In genomic region chr1:159524051-159524549, GRCm38 (mm10) we compare ENCODE assay signal across 9 mouse cellular contexts. TPM values are rescaled to one million over a fixed set of nuclear protein-coding genes. Genes with fewer than 3 reads are reported as not detected.
DNase-seq lines count a peak whose midpoint lies in the region; ATAC-seq and TF ChIP-seq lines count a peak whose summit lies in the region.
"Had no signal": no experiment of that assay in that cellular context is flagged by ENCODE, and none has a peak within 500 bp of the region (broad histone marks: within the 10 kb centered on the region; RNA-seq: fewer than 3 reads in every experiment).

No protein-coding gene starts in this region.

- TF ChIP-seq CTCF in liver, embryonic 14.5 days (IDR thresholded peaks at IDR 0.05; ENCODE audit: low read depth): no peak

- no peak overlapping the region for H3K4me3 ChIP-seq in liver, embryonic 14.5 days (ENCODE audit: insufficient read depth in 1 of 2, low read depth in 2 of 2, low read length in 2 of 2)
- peak overlapping the region; percentile 24 for H3K4me3 ChIP-seq in neural tube, embryonic 14.5 days (ENCODE audit: low read depth, low read length)

- ATAC-seq in granulocyte monocyte progenitor cell, adult 5-6 weeks (replicated peaks; ENCODE audit: poor library complexity, severe bottlenecking): peak; percentile 67
- no peak for ATAC-seq in liver, embryonic 14.5 days (ENCODE audit: insufficient read depth)
- ATAC-seq in neural tube, embryonic 14.5 days (ENCODE audit: low read depth): peak; percentile 92

- peak; percentile 19 for DNase-seq in 3134 (ENCODE audit: extremely low read depth, insufficient read length, low spot score)
- peak; percentile 59 to 63 for DNase-seq in adrenal gland, adult 18-20 months (ENCODE audit: low spot score in 2 of 2)
- DNase-seq in embryo, embryonic 10.5 days (ENCODE audit: low spot score): peak; percentile 95
- peak; percentile 91 for DNase-seq in kidney, postnatal 10 days
- DNase-seq in liver, embryonic 14.5 days (ENCODE audit: low read depth in 3 of 3, low spot score in 3 of 3): peak; percentile 17 to 31 (median 26)
- DNase-seq in urinary bladder, postnatal 10 days (ENCODE audit: low spot score): peak; percentile 22

- H3K9ac ChIP-seq in liver, embryonic 14.5 days (replicated peaks): no peak overlapping the region
- peak overlapping the region; percentile 26; the same call in 1 of the 2 replicates for H3K9ac ChIP-seq in neural tube, embryonic 14.5 days (replicated peaks; ENCODE audit: low read depth, low read length)

- H3K36me3 ChIP-seq in liver, embryonic 14.5 days (replicated peaks; ENCODE audit: control insufficient read depth, insufficient read depth, low read depth): no peaks in the 10 kb centered on the region
- no peaks in the 10 kb centered on the region for H3K36me3 ChIP-seq in neural tube, embryonic 14.5 days (ENCODE audit: control insufficient read depth, insufficient read depth, low read length)

- H3K4me2 ChIP-seq in liver, embryonic 14.5 days (ENCODE audit: low read depth): no peak overlapping the region
- H3K4me2 ChIP-seq in neural tube, embryonic 14.5 days (ENCODE audit: low read depth, low read length): peak overlapping the region; percentile 32

- no peak for TF ChIP-seq EP300 in liver, embryonic 14.5 days (IDR thresholded peaks at IDR 0.05; ENCODE audit: low read depth)

- H3K27me3 ChIP-seq in liver, embryonic 14.5 days (ENCODE audit: control insufficient read depth, insufficient read depth, low read length): no peaks in the 10 kb centered on the region
- H3K27me3 ChIP-seq in neural tube, embryonic 14.5 days (ENCODE audit: control insufficient read depth, insufficient read depth, low read length): no peaks in the 10 kb centered on the region

- no peaks in the 10 kb centered on the region for H3K9me3 ChIP-seq in liver, embryonic 14.5 days (ENCODE audit: control insufficient read depth, low read length)
- H3K9me3 ChIP-seq in neural tube, embryonic 14.5 days (ENCODE audit: control insufficient read depth, low read length): no peaks in the 10 kb centered on the region

- H3K27ac ChIP-seq in liver, embryonic 14.5 days: no peak overlapping the region
- H3K27ac ChIP-seq in neural tube, embryonic 14.5 days (ENCODE audit: low read depth, low read length): peak overlapping the region; percentile 6; the same call in 1 of the 2 replicates

- H3K4me1 ChIP-seq in liver, embryonic 14.5 days (replicated peaks; ENCODE audit: control insufficient read depth in 2 of 2, insufficient read depth in 2 of 2, low read length in 1 of 2): no peaks in the 10 kb centered on the region
- no peaks in the 10 kb centered on the region; the same call in 1 of the 2 replicates for H3K4me1 ChIP-seq in neural tube, embryonic 14.5 days (ENCODE audit: control insufficient read depth, insufficient read depth, low read length)

- 3% methylated on average over 18 of the region's 18 CpGs for WGBS in liver, embryonic 14.5 days (ENCODE audit: insufficient replicate concordance)
- WGBS in neural tube, embryonic 14.5 days: 0% methylated on average over 18 of the region's 18 CpGs

RNA-seq across cellular contexts. Expression of gene Tnr, which starts 0.5 kb away (rescaled TPM):
- total RNA-seq in adrenal gland, adult 18-20 months (2021): 1 to 10 TPM; 4.8 to 8.4 TPM
- total RNA-seq in granulocyte monocyte progenitor cell, adult 5-6 weeks (2014; fragmentation: Nextera tagmentation): not detected in 2 replicates
- not detected in 2 replicates for total RNA-seq in granulocyte monocyte progenitor cell, adult 5-6 weeks (2017)
- 0.01 and 0.02 TPM in 2 replicates for polyA plus RNA-seq in liver, embryonic 14.5 days (2012; rRNA removed)
- 0.03 and 0.06 TPM in 2 replicates for polyA plus RNA-seq in liver, embryonic 14.5 days (2014; fragmentation: Nextera tagmentation; extraction: Ambion mirVana)
- polyA plus RNA-seq in neural tube, embryonic 14.5 days (2014; fragmentation: Nextera tagmentation; extraction: Ambion mirVana): 4.1 and 6.6 TPM in 2 replicates
- polyA plus RNA-seq: spleen, adult 2 months had no signal

Comparison
In these comparisons a context has a peak if more than half of its experiments do, and no peak if none do; other contexts are left out.
1. DNase-seq: peak in every context shown above with its lines; median percentile 95 in embryo, embryonic 10.5 days; 91 in kidney, postnatal 10 days; 61 in adrenal gland, adult 18-20 months; 26 in liver, embryonic 14.5 days; 22 in urinary bladder, postnatal 10 days; 19 in 3134.
2. RNA of gene Tnr, which starts 0.5 kb away (total RNA-seq): 4.8 to 8.4 TPM in adrenal gland, adult 18-20 months; not detected in granulocyte monocyte progenitor cell, adult 5-6 weeks; every median in the first group is over 4 times any median in the second.